Mouse (Mus musculus): ENCODE measurements around the gene Rapgef5.

GRCm38 (mm10) chr12:117789017-117789416 lies 272.7 kb downstream of the Rapgef5 start:
- no peak for TF ChIP-seq KAT2A (conservative IDR thresholded peaks at IDR 0.05; ENCODE audit: low read depth, low read length)
- no peak for TF ChIP-seq MEF2A (IDR thresholded peaks at IDR 0.05; ENCODE audit: extremely low read depth, insufficient replicate concordance, low read depth, low read length, poor library complexity, severe bottlenecking)
- TF ChIP-seq TCF12 (IDR thresholded peaks at IDR 0.05; ENCODE audit: low read depth, low read length) = no peak
- TF ChIP-seq POLR2A (IDR thresholded peaks at IDR 0.05; ENCODE audit: control insufficient read depth in 1 of 2, insufficient read depth in 1 of 2, low read depth in 1 of 2, low read length in 2 of 2, poor library complexity in 1 of 2) = no peak
- no peak for TF ChIP-seq TBP (IDR thresholded peaks at IDR 0.05; ENCODE audit: low read depth, low read length)
- no peak for TF ChIP-seq ELF1 (IDR thresholded peaks at IDR 0.05; ENCODE audit: low read depth, low read length)
- no peak for TF ChIP-seq CTCF (IDR thresholded peaks at IDR 0.05 in 2 of 3, conservative IDR thresholded peaks at IDR 0.05 in 1 of 3; ENCODE audit: control insufficient read depth in 1 of 3, insufficient read depth in 1 of 3, low read depth in 2 of 3, low read length in 3 of 3, poor library complexity in 1 of 3, severe bottlenecking in 1 of 3)
- no peak for TF ChIP-seq SIN3A (IDR thresholded peaks at IDR 0.05; ENCODE audit: low read length)
- TF ChIP-seq RCOR1 (IDR thresholded peaks at IDR 0.05; ENCODE audit: low read depth, low read length) = no peak
- no peak for TF ChIP-seq UBTF (IDR thresholded peaks at IDR 0.05; ENCODE audit: borderline replicate concordance, insufficient read depth, low read depth, low read length)
- no peak for TF ChIP-seq ETS1 (IDR thresholded peaks at IDR 0.05; ENCODE audit: low read depth, low read length)
- TF ChIP-seq EP300 (IDR thresholded peaks at IDR 0.05; ENCODE audit: low read depth in 1 of 2, low read length in 2 of 2) = no peak
- no peak for TF ChIP-seq SMC3 (IDR thresholded peaks at IDR 0.05; ENCODE audit: low read depth, low read length)
- no peak for TF ChIP-seq RAD21 (IDR thresholded peaks at IDR 0.05; ENCODE audit: low read depth, low read length)

Data from MEL (cell line).